Mouse (Mus musculus) kidney, embryonic 15.5 days (tissue): ENCODE measurements around the gene Ccdc110. TPM values are rescaled to one million over a fixed set of nuclear protein-coding genes. Genes with fewer than 3 reads are reported as not detected.

Experiments
- ATAC-seq: fragments of 200-750 bp; cut with Nextera tagmentation; replicated peaks from 2 replicates; pipeline ENCODE4 v1.8.0; 2017; ENCODE audit warnings: moderate TSS enrichment; ENCODE audit not compliant: low FRiP score
- H3K27ac ChIP-seq: fragments of 300-500 bp; sonication (generic); 2 replicates; pipeline ENCODE4 v1.5.1; 2015; ENCODE audit warnings: mild to moderate bottlenecking, inconsistent platforms
- H3K27me3 ChIP-seq: fragments of 300-500 bp; sonication (generic); 2 replicates; pipeline ENCODE4 v1.6.1; 2015; ENCODE audit warnings: inconsistent platforms
- H3K36me3 ChIP-seq: fragments of 300-500 bp; sonication (generic); 2 replicates; pipeline ENCODE4 v1.6.1; 2015; ENCODE audit warnings: inconsistent platforms
- H3K4me1 ChIP-seq: fragments of 300-500 bp; sonication (generic); 2 replicates; pipeline ENCODE4 v1.6.1; 2015; ENCODE audit warnings: inconsistent platforms
- H3K4me2 ChIP-seq: fragments of 300-500 bp; sonication (generic); 2 replicates; pipeline ENCODE4 v1.6.1; 2015; ENCODE audit warnings: moderate library complexity, mild to moderate bottlenecking, inconsistent platforms
- H3K4me3 ChIP-seq: fragments of 300-500 bp; sonication (generic); replicated peaks from 2 replicates; pipeline ENCODE4 v1.5.1; 2015; ENCODE audit warnings: mild to moderate bottlenecking, inconsistent platforms
- H3K9ac ChIP-seq: fragments of 300-500 bp; sonication (generic); 2 replicates; pipeline ENCODE4 v1.6.1; 2015; ENCODE audit warnings: mild to moderate bottlenecking, inconsistent platforms
- H3K9me3 ChIP-seq: fragments of 300-500 bp; sonication (generic); replicated peaks from 2 replicates; pipeline ENCODE4 v1.6.1; 2016; ENCODE audit warnings: inconsistent platforms
- WGBS: fragments of 180-500 bp; shearing (Covaris S2); methylation state at CpG from one replicate; pipeline ENCODE4 v1.1.7; 2015; ENCODE audit warnings: mixed read lengths; 5-methylcytosine and 5-hydroxymethylcytosine counted together
- polyA plus RNA-seq: library from polyadenylated mRNA; unstranded; fragments of >200 nt; fragmentation: Nextera tagmentation; extraction: Ambion mirVana; gene quantifications from 2 replicates; pipeline ENCODE4 v1.2.1, GENCODE M21; 2015

Ccdc110 gene
- polyA plus RNA-seq, 1 experiment from 2014 or later, result not detected

GRCm38 (mm10) chr8:45988189-45988588 lies 53.8 kb downstream of the Ccdc110 start:
- WGBS, result 77% methylated on average over 2 of the region's 2 CpGs

GRCm38 (mm10) chr8:45990631-45991310 lies 56.4 kb downstream of the Ccdc110 start:
- H3K4me1 ChIP-seq, result no peaks in the 10 kb centered on the region
- no peak overlapping the region for H3K4me3 ChIP-seq
- H3K36me3 ChIP-seq, result peaks cover 55% of the 10 kb centered on the region
- no peaks in the 10 kb centered on the region for H3K27me3 ChIP-seq
- no peak overlapping the region for H3K27ac ChIP-seq
- 87% methylated on average over 4 of the region's 4 CpGs for WGBS
- H3K9me3 ChIP-seq, result no peaks in the 10 kb centered on the region
- H3K4me2 ChIP-seq, result no peak overlapping the region
- ATAC-seq, result no peak
- no peak overlapping the region for H3K9ac ChIP-seq

More at GRCm38 (mm10) chr8:45988189-45988588, 53.8 kb downstream of the Ccdc110 start:
- Histone ChIP-seq H3K4me1 (no peaks in the 10 kb centered on the region), H3K9ac (no peak overlapping the region), H3K27ac (no peak overlapping the region), H3K36me3 (peaks cover 55% of the 10 kb centered on the region), H3K4me3 (no peak overlapping the region), H3K27me3 (no peaks in the 10 kb centered on the region), H3K4me2 (no peak overlapping the region), H3K9me3 (no peaks in the 10 kb centered on the region)
- no peak for ATAC-seq

Other genes starting within 250 kb of the Ccdc110 start
- 13.2 and 23.7 TPM in 2 replicates for gene Pdlim3, start 49.2 kb upstream of the Ccdc110 start, polyA plus RNA-seq
- 4.9 and 5.5 TPM in 2 replicates for gene 1700029J07Rik, start 40.6 kb downstream of the Ccdc110 start, polyA plus RNA-seq
- gene Ufsp2, start 40.9 kb downstream of the Ccdc110 start, polyA plus RNA-seq, result 81.8 and 83.5 TPM in 2 replicates
- 0.61 and 0.76 TPM in 2 replicates for gene Lrp2bp, start 64.7 kb downstream of the Ccdc110 start, polyA plus RNA-seq
- 23.6 and 24.9 TPM in 2 replicates for gene Ankrd37, start 71.1 kb downstream of the Ccdc110 start, polyA plus RNA-seq
- 23.7 and 31.0 TPM in 2 replicates for gene Cfap97, start 217.2 kb downstream of the Ccdc110 start, polyA plus RNA-seq
- gene Snx25, start 217.5 kb downstream of the Ccdc110 start, polyA plus RNA-seq, result 5.1 and 6.3 TPM in 2 replicates